Mouse (Mus musculus) midbrain, embryonic 16.5 days (tissue): ENCODE results near the gene Dnajc3. TPM values are rescaled to one million over a fixed set of nuclear protein-coding genes. Genes with fewer than 3 reads are reported as not detected.

Experiments used
- ATAC-seq: fragments of 200-750 bp; cut with Nextera tagmentation; 2 replicates; pipeline ENCODE4 v1.8.0; 2017; ENCODE audit warnings: moderate TSS enrichment
- H3K27ac ChIP-seq: fragments of 300-500 bp; sonication (generic); 2 replicates; pipeline ENCODE4 v1.5.1; 2014; ENCODE audit warnings: mild to moderate bottlenecking, low read length, mixed read lengths
- H3K27me3 ChIP-seq: fragments of 300-500 bp; sonication (generic); 2 replicates; pipeline ENCODE4 v1.6.1; 2014; ENCODE audit warnings: low read depth, low read length, mixed read lengths; ENCODE audit not compliant: control insufficient read depth, insufficient read depth
- H3K36me3 ChIP-seq: fragments of 300-500 bp; sonication (generic); 2 replicates; pipeline ENCODE4 v1.6.1; 2014; ENCODE audit warnings: mild to moderate bottlenecking, low read length, moderate library complexity, mixed read lengths; ENCODE audit not compliant: control insufficient read depth, insufficient read depth
- H3K4me1 ChIP-seq: fragments of 300-500 bp; sonication (generic); 2 replicates; pipeline ENCODE4 v1.6.1; 2014; ENCODE audit warnings: mild to moderate bottlenecking, low read length, mixed read lengths; ENCODE audit not compliant: control insufficient read depth, insufficient read depth
- H3K4me2 ChIP-seq: fragments of 300-500 bp; sonication (generic); 2 replicates; pipeline ENCODE4 v1.6.1; 2014; ENCODE audit warnings: mild to moderate bottlenecking, low read length, mixed read lengths
- H3K4me3 ChIP-seq: fragments of 300-500 bp; sonication (generic); 2 replicates; pipeline ENCODE4 v1.5.1; 2014; ENCODE audit warnings: low read depth, mild to moderate bottlenecking, low read length, moderate library complexity, mixed read lengths
- H3K9ac ChIP-seq: fragments of 300-500 bp; sonication (generic); 2 replicates; pipeline ENCODE4 v1.6.1; 2014; ENCODE audit warnings: low read depth, low read length, mixed read lengths
- H3K9me3 ChIP-seq: fragments of 300-500 bp; sonication (generic); replicated peaks from 2 replicates; pipeline ENCODE4 v1.6.1; 2014; ENCODE audit warnings: mild to moderate bottlenecking, low read length, mixed read lengths; ENCODE audit not compliant: control insufficient read depth, poor library complexity, severe bottlenecking
- WGBS: fragments of 180-500 bp; shearing (Covaris S2); extraction: QIAGEN DNeasy Blood & Tissue Kit; methylation state at CpG from one replicate; pipeline ENCODE4 v1.1.7; 2014; 5-methylcytosine and 5-hydroxymethylcytosine counted together
- polyA plus RNA-seq: library from polyadenylated mRNA; unstranded; fragments of >200 nt; fragmentation: Nextera tagmentation; extraction: Ambion mirVana; gene quantifications from 2 replicates; pipeline ENCODE4 v1.2.1, GENCODE M21; 2015

Gene Dnajc3
- polyA plus RNA-seq, 1 experiment from 2014 or later = 20.2 TPM

GRCm38 (mm10) chr14:119007103-119007951 lies 69.6 kb downstream of the Dnajc3 start:
- Histone ChIP-seq H3K27me3 (no peaks in the 10 kb centered on the region), H3K4me3 (peak overlapping the region; percentile 51), H3K4me2 (peak overlapping the region; percentile 92), H3K9me3 (no peaks in the 10 kb centered on the region), H3K36me3 (no peaks in the 10 kb centered on the region), H3K27ac (peak overlapping the region; percentile 82), H3K4me1 (peaks cover 9% of the 10 kb centered on the region), H3K9ac (peak overlapping the region; percentile 59)
- 1% methylated on average over 13 of the region's 13 CpGs for WGBS
- peak; percentile 100 for ATAC-seq

- H3K27me3 ChIP-seq = no peaks in the 10 kb centered on the region
- H3K36me3 ChIP-seq = no peaks in the 10 kb centered on the region
- H3K9ac ChIP-seq = peak overlapping the region; percentile 59
- H3K4me2 ChIP-seq = peak overlapping the region; percentile 92
- H3K4me1 ChIP-seq = peaks cover 13% of the 10 kb centered on the region
- peak overlapping the region; percentile 51 for H3K4me3 ChIP-seq
- peak overlapping the region; percentile 82 for H3K27ac ChIP-seq
- 43% methylated on average over 7 of the region's 7 CpGs for WGBS
- 0 out of 2 replicates have a peak, but pooled peaks have one; percentile 7 for ATAC-seq
- H3K9me3 ChIP-seq = no peaks in the 10 kb centered on the region
Observed at GRCm38 (mm10) chr14:119008031-119008590, 70.3 kb downstream of the Dnajc3 start.

- no peaks in the 10 kb centered on the region for H3K9me3 ChIP-seq
- ATAC-seq = no peak
- H3K4me1 ChIP-seq = peaks cover 13% of the 10 kb centered on the region
- H3K4me2 ChIP-seq = no peak overlapping the region
- no peak overlapping the region for H3K27ac ChIP-seq
- no peak overlapping the region for H3K9ac ChIP-seq
- 98% methylated on average over 2 of the region's 2 CpGs for WGBS
- H3K27me3 ChIP-seq = no peaks in the 10 kb centered on the region
- no peak overlapping the region for H3K4me3 ChIP-seq
- no peaks in the 10 kb centered on the region for H3K36me3 ChIP-seq
Observed at GRCm38 (mm10) chr14:119009531-119009930, 71.8 kb downstream of the Dnajc3 start.

GRCm38 (mm10) chr14:119012607-119013431 lies 75.0 kb downstream of the Dnajc3 start:
- no peaks in the 10 kb centered on the region for H3K9me3 ChIP-seq
- H3K4me2 ChIP-seq = peak overlapping the region; percentile 45
- peak overlapping the region; percentile 25; the same call in 1 of the 2 replicates for H3K4me3 ChIP-seq
- peak overlapping the region; percentile 52; the same call in 1 of the 2 replicates for H3K9ac ChIP-seq
- ATAC-seq = peak; percentile 92
- no peaks in the 10 kb centered on the region for H3K27me3 ChIP-seq
- peaks cover 9% of the 10 kb centered on the region for H3K4me1 ChIP-seq
- 53% methylated on average over 23 of the region's 23 CpGs for WGBS
- peak overlapping the region; percentile 81 for H3K27ac ChIP-seq
- 0 out of 2 replicates have a peak, but pooled peaks cover 7% of the 10 kb centered on the region for H3K36me3 ChIP-seq

- WGBS = 49% methylated on average over 12 of the region's 12 CpGs
- H3K4me1 ChIP-seq = 0 out of 2 replicates have a peak, but pooled peaks cover 4% of the 10 kb centered on the region
- no peaks in the 10 kb centered on the region for H3K9me3 ChIP-seq
- 0 out of 2 replicates have a peak, but pooled peaks cover 7% of the 10 kb centered on the region for H3K36me3 ChIP-seq
- no peak overlapping the region for H3K4me3 ChIP-seq
- no peaks in the 10 kb centered on the region for H3K27me3 ChIP-seq
- peak; percentile 62; the same call in 1 of the 2 replicates for ATAC-seq
- peak overlapping the region; percentile 31; the same call in 1 of the 2 replicates for H3K27ac ChIP-seq
- H3K4me2 ChIP-seq = peak overlapping the region; percentile 45
- H3K9ac ChIP-seq = no peak overlapping the region
Observed at GRCm38 (mm10) chr14:119013549-119013948, 75.8 kb downstream of the Dnajc3 start.

- no peak overlapping the region for H3K27ac ChIP-seq
- H3K4me3 ChIP-seq = no peak overlapping the region
- no peak overlapping the region for H3K4me2 ChIP-seq
- H3K36me3 ChIP-seq = peaks cover 8% of the 10 kb centered on the region
- H3K4me1 ChIP-seq = no peaks in the 10 kb centered on the region
- no peak for ATAC-seq
- no peaks in the 10 kb centered on the region for H3K9me3 ChIP-seq
- 72% methylated on average over 5 of the region's 5 CpGs for WGBS
- no peaks in the 10 kb centered on the region for H3K27me3 ChIP-seq
- H3K9ac ChIP-seq = no peak overlapping the region
Observed at GRCm38 (mm10) chr14:119025889-119026288, 88.1 kb downstream of the Dnajc3 start.

GRCm38 (mm10) chr14:119027130-119027529 lies 89.4 kb downstream of the Dnajc3 start:
- no peaks in the 10 kb centered on the region for H3K9me3 ChIP-seq
- H3K4me1 ChIP-seq = no peaks in the 10 kb centered on the region
- 52% methylated on average over 4 of the region's 4 CpGs for WGBS
- H3K4me3 ChIP-seq = no peak overlapping the region
- no peak overlapping the region for H3K4me2 ChIP-seq
- no peak overlapping the region for H3K27ac ChIP-seq
- H3K27me3 ChIP-seq = no peaks in the 10 kb centered on the region
- peaks cover 13% of the 10 kb centered on the region for H3K36me3 ChIP-seq
- ATAC-seq = no peak
- no peak overlapping the region for H3K9ac ChIP-seq

- H3K9ac ChIP-seq = no peak overlapping the region
- peaks cover 13% of the 10 kb centered on the region for H3K36me3 ChIP-seq
- no peak overlapping the region for H3K4me2 ChIP-seq
- no peak overlapping the region for H3K4me3 ChIP-seq
- no peaks in the 10 kb centered on the region for H3K4me1 ChIP-seq
- no peaks in the 10 kb centered on the region for H3K27me3 ChIP-seq
- no peaks in the 10 kb centered on the region for H3K9me3 ChIP-seq
- no peak for ATAC-seq
- WGBS = 88% methylated on average over 2 of the region's 2 CpGs
- no peak overlapping the region for H3K27ac ChIP-seq
Observed at GRCm38 (mm10) chr14:119027675-119028253, 90.0 kb downstream of the Dnajc3 start.
